Mouse (Mus musculus) hindbrain, embryonic 14.5 days (tissue): ENCODE measurements around the gene Gm3417. TPM values are rescaled to one million over a fixed set of nuclear protein-coding genes. Genes with fewer than 3 reads are reported as not detected.
"Not testable (repeated sequence)": the region's sequence is repeated elsewhere in the genome, so short reads cannot be mapped to it uniquely, and the experiment has no call there.

Experiments
- ATAC-seq: fragments of 200-750 bp; cut with Nextera tagmentation; 2 replicates; pipeline ENCODE4 v1.8.0; 2017; ENCODE audit warnings: moderate number of reproducible peaks, mild to moderate bottlenecking, moderate TSS enrichment, moderate library complexity; ENCODE audit not compliant: low FRiP score
- DNase-seq: peaks from one replicate; pipeline ENCODE4 v3.0.0-alpha.2; 2015; ENCODE audit warnings: low spot score
- H3K27ac ChIP-seq: fragments of 300-500 bp; sonication (generic); 2 replicates; pipeline ENCODE4 v1.5.1; 2014; ENCODE audit warnings: mild to moderate bottlenecking, moderate library complexity
- H3K27me3 ChIP-seq: fragments of 300-500 bp; sonication (generic); 2 replicates; pipeline ENCODE4 v1.6.1; 2014; ENCODE audit warnings: mild to moderate bottlenecking, low read length, mixed read lengths; ENCODE audit not compliant: control insufficient read depth, insufficient read depth
- H3K36me3 ChIP-seq: fragments of 300-500 bp; sonication (generic); replicated peaks from 2 replicates; pipeline ENCODE4 v1.6.1; 2014; ENCODE audit not compliant: control insufficient read depth, insufficient read depth
- H3K4me1 ChIP-seq: fragments of 300-500 bp; sonication (generic); replicated peaks from 2 replicates; pipeline ENCODE4 v1.6.1; 2014; ENCODE audit warnings: antibody characterized with exemption, low read length, mixed read lengths; ENCODE audit not compliant: control insufficient read depth, insufficient read depth
- H3K4me2 ChIP-seq: fragments of 300-500 bp; sonication (generic); replicated peaks from 2 replicates; pipeline ENCODE4 v1.6.1; 2014; ENCODE audit warnings: mild to moderate bottlenecking, moderate library complexity
- H3K4me3 ChIP-seq: fragments of 300-500 bp; sonication (generic); replicated peaks from 2 replicates; pipeline ENCODE4 v1.5.1; 2014; ENCODE audit warnings: mild to moderate bottlenecking, low read length
- H3K9ac ChIP-seq: fragments of 300-500 bp; sonication (generic); 2 replicates; pipeline ENCODE4 v1.6.1; 2014
- H3K9me3 ChIP-seq: fragments of 300-500 bp; sonication (generic); 2 replicates; pipeline ENCODE4 v1.6.1; 2016; ENCODE audit warnings: low read length; ENCODE audit not compliant: control insufficient read depth
- WGBS: fragments of 180-500 bp; shearing (Covaris S2); extraction: QIAGEN DNeasy Blood & Tissue Kit; methylation state at CpG from one replicate; pipeline ENCODE4 v1.1.7; 2014; 5-methylcytosine and 5-hydroxymethylcytosine counted together
- polyA plus RNA-seq: library from polyadenylated mRNA; unstranded; fragments of >200 nt; fragmentation: Nextera tagmentation; extraction: Ambion mirVana; gene quantifications from 2 replicates; pipeline ENCODE4 v1.2.1, GENCODE M21; 2014

The Gm3417 gene
- polyA plus RNA-seq, 1 experiment from 2014 or later = 0.71 TPM

GRCm38 (mm10) chr17:14935841-14936605, 42.6 kb downstream of the Gm3417 start:
- WGBS = 77% methylated on average over 5 of the region's 5 CpGs
- DNase-seq = no peak
- no peak overlapping the region for H3K4me3 ChIP-seq
- H3K4me2 ChIP-seq = no peak overlapping the region
- H3K4me1 ChIP-seq = no peaks in the 10 kb centered on the region
- H3K36me3 ChIP-seq = no peaks in the 10 kb centered on the region
- H3K27me3 ChIP-seq = no peaks in the 10 kb centered on the region
- no peak for ATAC-seq
- no peak overlapping the region for H3K27ac ChIP-seq
- no peaks in the 10 kb centered on the region for H3K9me3 ChIP-seq
- H3K9ac ChIP-seq = no peak overlapping the region

- not testable (repeated sequence) for H3K4me3 ChIP-seq, H3K4me1 ChIP-seq, DNase-seq, H3K9ac ChIP-seq, H3K4me2 ChIP-seq, H3K36me3 ChIP-seq, H3K27ac ChIP-seq, H3K9me3 ChIP-seq, ATAC-seq, H3K27me3 ChIP-seq
- 86% methylated on average over 12 of the region's 14 CpGs for WGBS
These were observed 43.3 kb downstream of the Gm3417 start for GRCm38 (mm10) chr17:14935280-14935679.

- H3K4me1 ChIP-seq = no peaks in the 10 kb centered on the region
- no peak overlapping the region for H3K9ac ChIP-seq
- WGBS = 86% methylated on average over 5 of the region's 5 CpGs
- H3K4me3 ChIP-seq = no peak overlapping the region
- ATAC-seq (no peak), DNase-seq (no peak)
- H3K4me2 ChIP-seq = no peak overlapping the region
- H3K36me3 ChIP-seq = no peaks in the 10 kb centered on the region
- no peaks in the 10 kb centered on the region for H3K9me3 ChIP-seq
- H3K27ac ChIP-seq = no peak overlapping the region
- H3K27me3 ChIP-seq = no peaks in the 10 kb centered on the region
These were observed 47.1 kb downstream of the Gm3417 start for GRCm38 (mm10) chr17:14931469-14931868.

- Histone ChIP-seq H3K27ac (no peak overlapping the region), H3K4me1 (no peaks in the 10 kb centered on the region), H3K4me2 (no peak overlapping the region), H3K9ac (no peak overlapping the region), H3K9me3 (no peaks in the 10 kb centered on the region), H3K36me3 (no peaks in the 10 kb centered on the region), H3K27me3 (no peaks in the 10 kb centered on the region), H3K4me3 (no peak overlapping the region)
- no peak for DNase-seq
- ATAC-seq = no peak
- WGBS = 84% methylated on average over 7 of the region's 7 CpGs
These were observed 47.9 kb downstream of the Gm3417 start for GRCm38 (mm10) chr17:14930697-14931096.

- 74% methylated on average over 5 of the region's 5 CpGs for WGBS
- Histone ChIP-seq H3K4me1 (no peaks in the 10 kb centered on the region), H3K36me3 (no peaks in the 10 kb centered on the region), H3K9me3 (no peaks in the 10 kb centered on the region), H3K4me2 (no peak overlapping the region), H3K27ac (no peak overlapping the region), H3K27me3 (no peaks in the 10 kb centered on the region), H3K4me3 (no peak overlapping the region), H3K9ac (no peak overlapping the region)
- DNase-seq = no peak
- no peak for ATAC-seq
These were observed 50.0 kb downstream of the Gm3417 start for GRCm38 (mm10) chr17:14928631-14929030.

GRCm38 (mm10) chr17:14927644-14928218, 50.9 kb downstream of the Gm3417 start:
- 84% methylated on average over 8 of the region's 8 CpGs for WGBS
- Histone ChIP-seq H3K9me3 (no peaks in the 10 kb centered on the region), H3K4me1 (no peaks in the 10 kb centered on the region), H3K36me3 (no peaks in the 10 kb centered on the region), H3K27ac (no peak overlapping the region), H3K4me3 (no peak overlapping the region), H3K4me2 (no peak overlapping the region), H3K27me3 (no peaks in the 10 kb centered on the region), H3K9ac (no peak overlapping the region)
- DNase-seq = no peak
- ATAC-seq = no peak

GRCm38 (mm10) chr17:14921582-14921981, 57.0 kb downstream of the Gm3417 start:
- H3K4me3 ChIP-seq = no peak overlapping the region
- no peaks in the 10 kb centered on the region for H3K27me3 ChIP-seq
- H3K4me2 ChIP-seq = no peak overlapping the region
- H3K9ac ChIP-seq = no peak overlapping the region
- H3K27ac ChIP-seq = no peak overlapping the region
- no peaks in the 10 kb centered on the region for H3K36me3 ChIP-seq
- H3K4me1 ChIP-seq = no peaks in the 10 kb centered on the region
- H3K9me3 ChIP-seq = no peaks in the 10 kb centered on the region
- WGBS = 78% methylated on average over 6 of the region's 6 CpGs
- no peak for DNase-seq
- no peak for ATAC-seq

GRCm38 (mm10) chr17:14917866-14918265, 60.7 kb downstream of the Gm3417 start:
- Histone ChIP-seq H3K9ac (no peak overlapping the region), H3K9me3 (no peaks in the 10 kb centered on the region), H3K27me3 (no peaks in the 10 kb centered on the region), H3K4me2 (no peak overlapping the region), H3K4me3 (no peak overlapping the region), H3K27ac (no peak overlapping the region), H3K36me3 (no peaks in the 10 kb centered on the region), H3K4me1 (no peaks in the 10 kb centered on the region)
- no peak for ATAC-seq
- no peak for DNase-seq
- WGBS = 94% methylated on average over 8 of the region's 8 CpGs

- Histone ChIP-seq H3K4me2 (no peak overlapping the region), H3K27me3 (no peaks in the 10 kb centered on the region), H3K27ac (no peak overlapping the region), H3K9ac (no peak overlapping the region), H3K4me3 (no peak overlapping the region), H3K4me1 (no peaks in the 10 kb centered on the region), H3K9me3 (no peaks in the 10 kb centered on the region), H3K36me3 (no peaks in the 10 kb centered on the region)
- DNase-seq = no peak
- ATAC-seq = no peak
- WGBS = 86% methylated on average over 4 of the region's 4 CpGs
These were observed 64.2 kb downstream of the Gm3417 start for GRCm38 (mm10) chr17:14914401-14914800.
